In the genomic region with DNA sequence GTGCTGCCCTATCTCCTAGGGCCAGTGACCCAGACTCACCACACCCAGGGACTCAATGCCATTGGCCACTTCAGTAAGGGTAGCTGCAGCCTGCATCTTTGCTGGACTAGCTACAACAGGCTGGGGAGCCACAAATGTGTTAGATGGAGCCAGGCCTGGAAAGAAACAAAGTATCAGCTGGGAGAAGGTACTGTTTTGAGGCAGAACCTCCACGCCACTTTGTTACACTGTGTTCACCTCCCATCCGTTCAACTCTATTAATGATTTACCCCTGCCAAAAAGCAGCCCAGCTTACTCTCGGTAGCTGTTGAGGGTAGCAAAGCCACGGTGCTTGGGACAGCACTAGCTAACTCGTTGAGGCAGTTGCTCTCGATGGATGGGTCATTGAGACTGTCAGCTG, we compare ENCODE assay signal across 23 mouse cellular contexts.
"Had no signal": no experiment of that assay in that cellular context is flagged by ENCODE, and none has a peak within 500 bp of the region (broad histone marks: within the 10 kb centered on the region; RNA-seq: fewer than 3 reads in every experiment).

No protein-coding gene starts in this region.

- H3K27ac ChIP-seq: liver, embryonic 12.5 days; liver, embryonic 15.5 days; neural tube, embryonic 13.5 days; neural tube, embryonic 15.5 days; stomach, embryonic 15.5 days; stomach, postnatal 0 days had no signal

- H3K9me3 ChIP-seq: liver, embryonic 12.5 days; liver, embryonic 15.5 days; megakaryocyte, embryonic 14.5 days; neural tube, embryonic 13.5 days; neural tube, embryonic 15.5 days; stomach, embryonic 15.5 days had no signal

- H3K4me2 ChIP-seq: liver, embryonic 12.5 days; liver, embryonic 15.5 days; lung, embryonic 14.5 days; midbrain, embryonic 11.5 days; neural tube, embryonic 13.5 days; neural tube, embryonic 15.5 days; stomach, embryonic 15.5 days had no signal

- DNase-seq: lung, adult 18-20 months; lung, embryonic 14.5 days; lung, postnatal 10 days; lung, postnatal 4 days; midbrain, embryonic 14.5 days; retina, postnatal 1 day; right cerebral cortex, adult 18-20 months; right cerebral cortex, postnatal 25 days; right cerebral cortex, postnatal 4 days; spleen, adult 18-20 months; thymus, adult 18-20 months; thymus, postnatal 14 days; thymus, postnatal 36 days had no signal

- ATAC-seq: liver, embryonic 12.5 days; midbrain, embryonic 16.5 days had no signal

- H3K4me1 ChIP-seq: liver, embryonic 15.5 days; neural tube, embryonic 13.5 days; neural tube, embryonic 15.5 days; stomach, embryonic 15.5 days had no signal

- H3K27me3 ChIP-seq: liver, embryonic 12.5 days; liver, embryonic 15.5 days; neural tube, embryonic 13.5 days; neural tube, embryonic 15.5 days; stomach, embryonic 15.5 days had no signal

- H3K4me3 ChIP-seq: liver, embryonic 12.5 days; liver, embryonic 15.5 days; megakaryocyte, embryonic 14.5 days; myocyte; neural tube, embryonic 13.5 days; neural tube, embryonic 15.5 days; stomach, embryonic 15.5 days had no signal

- H3K9ac ChIP-seq: liver, embryonic 12.5 days; liver, embryonic 15.5 days; lung, embryonic 14.5 days; neural tube, embryonic 13.5 days; neural tube, embryonic 15.5 days; stomach, embryonic 15.5 days had no signal
